Mouse (Mus musculus) cortical plate, adult 2 months (tissue): ENCODE data around the gene Csnk1d.

Source experiments
- CTCF ChIP-seq: fragments of 200-500 bp; IDR thresholded peaks from 2 replicates; pipeline ENCODE4 v1.5.1; 2011; ENCODE audit warnings: mild to moderate bottlenecking, control low read depth, low read length; ENCODE audit not compliant: insufficient read depth; ENCODE audit errors: extremely low read depth
- POLR2A ChIP-seq: fragments of 200-500 bp; IDR thresholded peaks from 2 replicates; pipeline ENCODE4 v1.6.1; 2011; ENCODE audit warnings: mild to moderate bottlenecking, low read length, control low read depth; ENCODE audit not compliant: insufficient read depth; ENCODE audit errors: extremely low read depth

GRCm38 (mm10) chr11:121019501-121019900 is 28.4 kb upstream of the Csnk1d start:
- TF ChIP-seq CTCF = no peak
- TF ChIP-seq POLR2A = no peak
